Mouse (Mus musculus) small intestine, adult 2 months (tissue): Measurements from ENCODE around the gene Hipk2. TPM values are rescaled to one million over a fixed set of nuclear protein-coding genes. Genes with fewer than 3 reads are reported as not detected.

Source experiments
- H3K27ac ChIP-seq: fragments of 200-500 bp; 2 replicates; pipeline ENCODE4 v1.5.1; 2012; ENCODE audit warnings: low read depth, low read length, control low read depth, inconsistent platforms; ENCODE audit not compliant: insufficient read depth
- H3K27me3 ChIP-seq: fragments of 200-500 bp; 2 replicates; pipeline ENCODE4 v1.6.1; 2012; ENCODE audit warnings: mild to moderate bottlenecking, moderate library complexity, low read length, inconsistent platforms; ENCODE audit not compliant: control insufficient read depth, insufficient read depth
- H3K36me3 ChIP-seq: fragments of 200-500 bp; 2 replicates; pipeline ENCODE4 v1.6.1; 2012; ENCODE audit warnings: mild to moderate bottlenecking, low read length, control low read depth, inconsistent platforms; ENCODE audit not compliant: control insufficient read depth, insufficient read depth
- H3K4me1 ChIP-seq: fragments of 200-500 bp; 2 replicates; pipeline ENCODE4 v1.6.1; 2012; ENCODE audit warnings: low read length, inconsistent platforms, mixed read lengths; ENCODE audit not compliant: control insufficient read depth, insufficient read depth, insufficient read length
- H3K4me3 ChIP-seq: fragments of 200-500 bp; 2 replicates; pipeline ENCODE4 v1.5.1; 2012; ENCODE audit warnings: low read depth, mild to moderate bottlenecking, control low read depth, inconsistent platforms, low read length, moderate library complexity
- CTCF ChIP-seq: fragments of 200-500 bp; IDR thresholded peaks from 2 replicates; pipeline ENCODE4 v1.5.1; 2012; ENCODE audit warnings: low read depth, mild to moderate bottlenecking, control low read depth, inconsistent platforms, low read length, moderate library complexity, mixed read lengths; ENCODE audit not compliant: insufficient replicate concordance, insufficient read length; ENCODE audit errors: extremely low read depth
- POLR2A ChIP-seq: fragments of 200-500 bp; IDR thresholded peaks from 2 replicates; pipeline ENCODE4 v1.6.1; 2012; ENCODE audit warnings: low read depth, mild to moderate bottlenecking, control low read depth, inconsistent platforms, low read length, moderate library complexity
- WGBS: fragments of 180-500 bp; shearing (Covaris S2); methylation state at CpG from one replicate; pipeline ENCODE4 v1.1.7; 2018; 5-methylcytosine and 5-hydroxymethylcytosine counted together
- polyA plus RNA-seq: library from polyadenylated mRNA; depleted of rRNA; stranded (reverse); fragments of >200 nt; gene quantifications from 2 replicates; pipeline ENCODE4 v1.2.3, GENCODE M21; 2012

The Hipk2 gene
- polyA plus RNA-seq, 1 experiment = 74.7 TPM

DNA sequence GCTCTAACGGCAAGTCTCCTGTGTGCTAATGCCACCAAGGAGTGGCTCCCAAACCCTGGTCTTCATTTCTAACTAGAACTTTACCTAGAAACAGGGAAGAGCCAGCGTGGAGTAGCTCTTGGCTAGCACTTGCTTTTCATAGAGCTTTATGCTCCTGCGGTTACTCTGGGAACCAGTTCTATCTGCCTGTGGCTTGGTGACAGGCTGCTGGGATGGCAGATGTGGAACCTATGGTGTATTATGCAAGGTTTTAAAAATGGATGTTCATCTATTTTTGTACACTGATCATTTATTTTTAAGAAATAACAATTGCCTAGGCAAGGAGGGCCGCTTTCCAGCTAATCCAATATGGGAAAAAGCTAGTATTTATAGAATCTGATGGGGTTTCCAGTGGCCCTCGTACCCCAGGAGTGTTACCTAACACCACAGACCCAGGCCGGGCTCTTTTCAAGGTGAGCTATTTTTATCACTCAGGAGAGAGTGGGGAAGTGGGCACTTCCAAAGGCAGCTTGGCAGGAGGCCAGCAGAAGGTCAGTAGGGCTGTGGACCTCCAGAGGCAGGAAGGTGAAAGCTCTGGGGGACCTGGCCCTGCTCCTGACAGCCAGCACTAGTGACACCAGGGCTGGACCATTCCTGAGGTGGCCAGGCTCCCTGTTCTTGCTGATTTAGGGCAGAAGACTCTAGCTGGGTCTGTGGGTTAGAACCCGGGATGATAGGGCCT, 171.5 kb downstream of the Hipk2 start:
- Histone ChIP-seq H3K27ac (no peak overlapping the region), H3K4me3 (no peak overlapping the region), H3K27me3 (no peaks in the 10 kb centered on the region), H3K4me1 (no peaks in the 10 kb centered on the region), H3K36me3 (peaks cover 52% of the 10 kb centered on the region)
- TF ChIP-seq CTCF = no peak
- TF ChIP-seq POLR2A = no peak
- 83% methylated on average over 7 of the region's 7 CpGs for WGBS

- H3K4me3 ChIP-seq = no peak overlapping the region
- TF ChIP-seq CTCF = no peak
- H3K4me1 ChIP-seq = no peaks in the 10 kb centered on the region
- H3K27me3 ChIP-seq = no peaks in the 10 kb centered on the region
- no peak overlapping the region for H3K27ac ChIP-seq
- peaks cover 57% of the 10 kb centered on the region for H3K36me3 ChIP-seq
- 95% methylated on average over 6 of the region's 6 CpGs for WGBS
These were observed 172.4 kb downstream of the Hipk2 start for GRCm38 (mm10) chr6:38703526-38703925.

DNA sequence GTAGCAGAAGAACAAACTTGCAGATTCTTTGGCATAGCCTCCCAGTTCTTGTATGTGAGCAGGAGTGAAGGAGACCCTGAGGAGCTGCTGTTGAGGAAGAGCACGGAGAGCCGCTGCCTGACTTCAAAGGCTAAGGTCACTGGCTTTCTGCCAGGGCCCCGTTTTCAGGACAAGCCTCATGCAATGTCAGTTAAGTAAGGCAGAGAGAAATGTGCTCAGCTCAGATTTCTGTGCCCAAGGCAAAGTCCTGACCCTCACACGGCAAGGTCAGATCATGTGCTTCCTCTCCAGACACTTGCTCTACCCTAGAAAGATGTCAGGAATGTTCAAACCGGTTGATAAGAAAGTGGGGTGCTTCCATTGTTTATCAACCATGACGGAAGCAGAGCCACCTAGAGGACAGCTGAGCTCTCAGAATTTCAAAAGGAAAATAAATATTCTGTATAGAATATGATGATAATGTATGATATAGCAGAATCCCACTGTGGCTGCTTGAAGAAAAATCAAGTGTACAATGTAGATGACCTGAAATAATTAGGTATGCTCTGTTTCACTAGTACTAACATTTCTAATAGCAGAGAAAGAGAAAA, 173.1 kb downstream of the Hipk2 start:
- H3K36me3 ChIP-seq = peaks cover 60% of the 10 kb centered on the region
- TF ChIP-seq CTCF (no peak), POLR2A (no peak)
- no peak overlapping the region for H3K4me3 ChIP-seq
- H3K27ac ChIP-seq = no peak overlapping the region
- peaks cover 3% of the 10 kb centered on the region; the same call in 1 of the 2 replicates for H3K4me1 ChIP-seq
- H3K27me3 ChIP-seq = no peaks in the 10 kb centered on the region
- WGBS = 47% methylated on average over 6 of the region's 6 CpGs

- H3K27me3 ChIP-seq = no peaks in the 10 kb centered on the region
- H3K27ac ChIP-seq = no peak overlapping the region
- H3K4me3 ChIP-seq = no peak overlapping the region
- 77% methylated on average over 2 of the region's 2 CpGs for WGBS
- no peak for TF ChIP-seq POLR2A
- TF ChIP-seq CTCF = no peak
- H3K36me3 ChIP-seq = peaks cover 60% of the 10 kb centered on the region
- H3K4me1 ChIP-seq = peaks cover 3% of the 10 kb centered on the region; the same call in 1 of the 2 replicates
These were observed 174.5 kb downstream of the Hipk2 start for GRCm38 (mm10) chr6:38701421-38701820.

DNA sequence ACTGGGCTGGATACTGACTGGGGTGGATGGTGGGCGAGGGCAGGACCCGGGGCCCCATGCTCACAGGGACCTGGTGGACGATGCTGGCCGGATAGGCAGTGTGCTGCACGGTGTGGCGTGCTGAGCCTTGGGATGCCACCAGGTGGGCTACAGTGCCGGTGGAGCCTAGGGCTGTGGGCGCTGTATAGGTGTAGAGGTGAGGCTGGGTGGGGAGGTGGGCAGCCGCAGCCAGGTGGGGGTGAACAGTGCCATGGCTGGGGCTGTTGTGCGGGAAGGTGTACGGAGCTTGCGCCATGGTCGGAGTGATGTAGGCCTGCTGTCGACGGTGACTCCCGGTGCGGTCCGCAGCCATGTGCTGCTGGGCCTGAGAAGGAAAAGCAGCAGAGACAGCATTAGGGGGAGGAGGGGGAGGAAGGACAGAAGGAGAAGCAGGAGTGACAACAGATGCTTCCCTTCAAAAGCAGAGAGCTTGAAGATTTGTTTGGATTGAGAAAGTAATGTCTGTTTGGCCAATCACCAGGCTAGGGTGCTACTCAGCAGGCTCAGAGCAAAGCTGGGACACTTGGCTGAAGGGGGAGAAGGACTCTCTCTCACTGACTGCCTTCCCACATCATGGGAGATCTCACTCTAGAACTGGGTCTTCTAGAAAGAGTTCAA, 177.6 kb downstream of the Hipk2 start:
- peaks cover 3% of the 10 kb centered on the region; the same call in 1 of the 2 replicates for H3K4me1 ChIP-seq
- H3K4me3 ChIP-seq = no peak overlapping the region
- TF ChIP-seq CTCF (no peak), POLR2A (no peak)
- WGBS = 85% methylated on average over 18 of the region's 18 CpGs
- H3K27ac ChIP-seq = no peak overlapping the region
- no peaks in the 10 kb centered on the region for H3K27me3 ChIP-seq
- peaks cover 60% of the 10 kb centered on the region for H3K36me3 ChIP-seq

GRCm38 (mm10) chr6:38696570-38696969, 179.4 kb downstream of the Hipk2 start:
- no peak for TF ChIP-seq CTCF
- TF ChIP-seq POLR2A = no peak
- WGBS = 89% methylated on average over 9 of the region's 9 CpGs
- Histone ChIP-seq H3K27me3 (no peaks in the 10 kb centered on the region), H3K36me3 (peaks cover 45% of the 10 kb centered on the region), H3K27ac (no peak overlapping the region), H3K4me1 (peaks cover 5% of the 10 kb centered on the region), H3K4me3 (no peak overlapping the region)

- peak; percentile 81; the same call in 1 of the 2 replicates for TF ChIP-seq CTCF
- TF ChIP-seq POLR2A = no peak
- WGBS = 40% methylated on average over 9 of the region's 9 CpGs
- Histone ChIP-seq H3K27ac (no peak overlapping the region), H3K36me3 (peaks cover 38% of the 10 kb centered on the region), H3K4me1 (peaks cover 5% of the 10 kb centered on the region), H3K27me3 (no peaks in the 10 kb centered on the region), H3K4me3 (no peak overlapping the region)
These were observed 180.4 kb downstream of the Hipk2 start for GRCm38 (mm10) chr6:38695380-38696054.
